Mouse (Mus musculus) E14TG2a.4 (cell line): ENCODE results near the gene Anxa9.

Experiments
- H3K27me3 ChIP-seq: 2 replicates; pipeline ENCODE4 v1.6.1; 2014; ENCODE audit warnings: low read length, control low read depth; ENCODE audit not compliant: insufficient read depth
- H3K36me3 ChIP-seq: 2 replicates; pipeline ENCODE4 v1.6.1; 2014; ENCODE audit warnings: low read length, control low read depth; ENCODE audit not compliant: insufficient read depth
- H3K4me1 ChIP-seq: replicated peaks from 2 replicates; pipeline ENCODE4 v1.6.1; 2014; ENCODE audit warnings: low read depth, low read length, control low read depth
- H3K4me3 ChIP-seq: replicated peaks from 2 replicates; pipeline ENCODE4 v1.5.1; 2014; ENCODE audit warnings: mild to moderate bottlenecking, low read length
- H3K9me3 ChIP-seq: 2 replicates; pipeline ENCODE4 v1.6.1; 2014; ENCODE audit warnings: low read length, control low read depth
- CTCF ChIP-seq: conservative IDR thresholded peaks from 2 replicates; pipeline ENCODE4 v1.5.1; 2014; ENCODE audit warnings: low read length
- NANOG ChIP-seq: IDR thresholded peaks from 2 replicates; pipeline ENCODE4 v1.6.1; 2014; ENCODE audit warnings: borderline replicate concordance, low read length, mixed read lengths
- POU5F1 ChIP-seq: IDR thresholded peaks from 2 replicates; pipeline ENCODE4 v1.6.1; 2014; ENCODE audit warnings: low read length, borderline replicate concordance

The Anxa9 gene

GRCm38 (mm10) chr3:95315094-95315843 lies 8.3 kb upstream of the Anxa9 start:
- no peaks in the 10 kb centered on the region for H3K27me3 ChIP-seq
- peaks cover 22% of the 10 kb centered on the region for H3K36me3 ChIP-seq
- peak overlapping the region; percentile 92 for H3K4me3 ChIP-seq
- H3K9me3 ChIP-seq: peaks cover 18% of the 10 kb centered on the region
- TF ChIP-seq CTCF (no peak), POU5F1 (no peak), NANOG (no peak)
- H3K4me1 ChIP-seq: peaks cover 63% of the 10 kb centered on the region

- H3K36me3 ChIP-seq: peaks cover 15% of the 10 kb centered on the region
- H3K4me3 ChIP-seq: peak within 1 kb of the TSS; percentile 92
- no peak for TF ChIP-seq NANOG
- no peak for TF ChIP-seq CTCF
- no peak for TF ChIP-seq POU5F1
- peaks cover 25% of the 10 kb centered on the region for H3K9me3 ChIP-seq
- peaks cover 56% of the 10 kb centered on the region for H3K4me1 ChIP-seq
- H3K27me3 ChIP-seq: no peaks in the 10 kb centered on the region
Measured at GRCm38 (mm10) chr3:95314486-95315093, 7.6 kb upstream of the Anxa9 start, which contains the start of gene Cers2. Gene Cers2 (plus strand): TSS chr3:95314791.

GRCm38 (mm10) chr3:95314075-95314474 lies 7.1 kb upstream of the Anxa9 start:
- H3K4me1 ChIP-seq: peaks cover 51% of the 10 kb centered on the region
- peak overlapping the region; percentile 92 for H3K4me3 ChIP-seq
- peaks cover 30% of the 10 kb centered on the region for H3K9me3 ChIP-seq
- TF ChIP-seq CTCF (no peak), NANOG (no peak), POU5F1 (no peak)
- no peaks in the 10 kb centered on the region for H3K27me3 ChIP-seq
- peaks cover 10% of the 10 kb centered on the region for H3K36me3 ChIP-seq

- Histone ChIP-seq H3K27me3 (no peaks in the 10 kb centered on the region), H3K4me3 (peak overlapping the region; percentile 20; the same call in 1 of the 2 replicates), H3K4me1 (peaks cover 45% of the 10 kb centered on the region), H3K9me3 (peaks cover 36% of the 10 kb centered on the region), H3K36me3 (peaks cover 8% of the 10 kb centered on the region; the same call in 1 of the 2 replicates)
- TF ChIP-seq POU5F1: no peak
- no peak for TF ChIP-seq NANOG
- TF ChIP-seq CTCF: no peak
Measured at GRCm38 (mm10) chr3:95313476-95313875, 6.5 kb upstream of the Anxa9 start.

GRCm38 (mm10) chr3:95312623-95313022 lies 5.6 kb upstream of the Anxa9 start:
- H3K4me3 ChIP-seq: no peak overlapping the region
- peaks cover 8% of the 10 kb centered on the region; the same call in 1 of the 2 replicates for H3K36me3 ChIP-seq
- no peaks in the 10 kb centered on the region for H3K27me3 ChIP-seq
- H3K9me3 ChIP-seq: peaks cover 44% of the 10 kb centered on the region
- peaks cover 36% of the 10 kb centered on the region for H3K4me1 ChIP-seq
- TF ChIP-seq CTCF (no peak), NANOG (no peak), POU5F1 (no peak)

- TF ChIP-seq NANOG (no peak), POU5F1 (no peak), CTCF (peak; percentile 58)
- peaks cover 23% of the 10 kb centered on the region for H3K4me1 ChIP-seq
- H3K9me3 ChIP-seq: peaks cover 58% of the 10 kb centered on the region
- no peak overlapping the region for H3K4me3 ChIP-seq
- H3K27me3 ChIP-seq: no peaks in the 10 kb centered on the region
- peaks cover 8% of the 10 kb centered on the region; the same call in 1 of the 2 replicates for H3K36me3 ChIP-seq
Measured at GRCm38 (mm10) chr3:95310968-95311882, 4.2 kb upstream of the Anxa9 start.

GRCm38 (mm10) chr3:95310496-95310895 lies 3.5 kb upstream of the Anxa9 start:
- Histone ChIP-seq H3K36me3 (peaks cover 8% of the 10 kb centered on the region; the same call in 1 of the 2 replicates), H3K9me3 (peaks cover 66% of the 10 kb centered on the region), H3K4me1 (peaks cover 17% of the 10 kb centered on the region), H3K27me3 (no peaks in the 10 kb centered on the region), H3K4me3 (no peak overlapping the region)
- no peak for TF ChIP-seq CTCF
- TF ChIP-seq POU5F1: no peak
- TF ChIP-seq NANOG: no peak

GRCm38 (mm10) chr3:95306244-95306643 lies 732 bp downstream of the Anxa9 start:
- TF ChIP-seq POU5F1 (no peak), NANOG (no peak), CTCF (no peak)
- H3K9me3 ChIP-seq: peaks cover 59% of the 10 kb centered on the region
- no peaks in the 10 kb centered on the region for H3K36me3 ChIP-seq
- no peaks in the 10 kb centered on the region for H3K4me1 ChIP-seq
- no peak overlapping the region for H3K4me3 ChIP-seq
- H3K27me3 ChIP-seq: no peaks in the 10 kb centered on the region
